Mouse (Mus musculus) hindbrain, embryonic 14.5 days (tissue): ENCODE measurements around the gene Tspan11. TPM values are rescaled to one million over a fixed set of nuclear protein-coding genes. Genes with fewer than 3 reads are reported as not detected.

ENCODE experiments used
- ATAC-seq: fragments of 200-750 bp; cut with Nextera tagmentation; 2 replicates; pipeline ENCODE4 v1.8.0; 2017; ENCODE audit warnings: moderate number of reproducible peaks, mild to moderate bottlenecking, moderate TSS enrichment, moderate library complexity; ENCODE audit not compliant: low FRiP score
- DNase-seq: peaks from one replicate; pipeline ENCODE4 v3.0.0-alpha.2; 2015; ENCODE audit warnings: low spot score
- H3K27ac ChIP-seq: fragments of 300-500 bp; sonication (generic); 2 replicates; pipeline ENCODE4 v1.5.1; 2014; ENCODE audit warnings: mild to moderate bottlenecking, moderate library complexity
- H3K27me3 ChIP-seq: fragments of 300-500 bp; sonication (generic); 2 replicates; pipeline ENCODE4 v1.6.1; 2014; ENCODE audit warnings: mild to moderate bottlenecking, low read length, mixed read lengths; ENCODE audit not compliant: control insufficient read depth, insufficient read depth
- H3K36me3 ChIP-seq: fragments of 300-500 bp; sonication (generic); replicated peaks from 2 replicates; pipeline ENCODE4 v1.6.1; 2014; ENCODE audit not compliant: control insufficient read depth, insufficient read depth
- H3K4me1 ChIP-seq: fragments of 300-500 bp; sonication (generic); replicated peaks from 2 replicates; pipeline ENCODE4 v1.6.1; 2014; ENCODE audit warnings: antibody characterized with exemption, low read length, mixed read lengths; ENCODE audit not compliant: control insufficient read depth, insufficient read depth
- H3K4me2 ChIP-seq: fragments of 300-500 bp; sonication (generic); replicated peaks from 2 replicates; pipeline ENCODE4 v1.6.1; 2014; ENCODE audit warnings: mild to moderate bottlenecking, moderate library complexity
- H3K4me3 ChIP-seq: fragments of 300-500 bp; sonication (generic); replicated peaks from 2 replicates; pipeline ENCODE4 v1.5.1; 2014; ENCODE audit warnings: mild to moderate bottlenecking, low read length
- H3K9ac ChIP-seq: fragments of 300-500 bp; sonication (generic); 2 replicates; pipeline ENCODE4 v1.6.1; 2014
- H3K9me3 ChIP-seq: fragments of 300-500 bp; sonication (generic); 2 replicates; pipeline ENCODE4 v1.6.1; 2016; ENCODE audit warnings: low read length; ENCODE audit not compliant: control insufficient read depth
- WGBS: fragments of 180-500 bp; shearing (Covaris S2); extraction: QIAGEN DNeasy Blood & Tissue Kit; methylation state at CpG from one replicate; pipeline ENCODE4 v1.1.7; 2014; 5-methylcytosine and 5-hydroxymethylcytosine counted together
- polyA plus RNA-seq: library from polyadenylated mRNA; unstranded; fragments of >200 nt; fragmentation: Nextera tagmentation; extraction: Ambion mirVana; gene quantifications from 2 replicates; pipeline ENCODE4 v1.2.1, GENCODE M21; 2014

Tspan11 gene
- polyA plus RNA-seq, 1 experiment from 2014 or later, result 4.2 TPM

GRCm38 (mm10) chr6:127919491-127919890, 32.1 kb downstream of the Tspan11 start:
- H3K4me1 ChIP-seq, result no peaks in the 10 kb centered on the region
- DNase-seq, result no peak

GRCm38 (mm10) chr6:127920652-127921051, 33.3 kb downstream of the Tspan11 start:
- Histone ChIP-seq H3K4me2 (no peak overlapping the region), H3K36me3 (no peaks in the 10 kb centered on the region), H3K9me3 (peaks cover 4% of the 10 kb centered on the region; the same call in 1 of the 2 replicates), H3K27ac (no peak overlapping the region), H3K27me3 (no peaks in the 10 kb centered on the region), H3K4me3 (no peak overlapping the region), H3K9ac (no peak overlapping the region), H3K4me1 (no peaks in the 10 kb centered on the region)
- DNase-seq (peak; percentile 87), ATAC-seq (0 out of 2 replicates have a peak, but pooled peaks have one; percentile 35)
- WGBS, result 5% methylated on average over 8 of the region's 8 CpGs

More at GRCm38 (mm10) chr6:127919491-127919890, 32.1 kb downstream of the Tspan11 start:
- Histone ChIP-seq H3K36me3 (no peaks in the 10 kb centered on the region), H3K9me3 (peaks cover 4% of the 10 kb centered on the region; the same call in 1 of the 2 replicates), H3K27ac (no peak overlapping the region), H3K9ac (no peak overlapping the region), H3K4me2 (no peak overlapping the region), H3K27me3 (no peaks in the 10 kb centered on the region), H3K4me3 (no peak overlapping the region)
- 88% methylated on average over 6 of the region's 6 CpGs for WGBS
- no peak for ATAC-seq

GRCm38 (mm10) chr6:127921996-127922395, 34.6 kb downstream of the Tspan11 start:
- H3K9me3 ChIP-seq, result no peaks in the 10 kb centered on the region
- H3K4me2 ChIP-seq, result no peak overlapping the region
- H3K27ac ChIP-seq, result no peak overlapping the region
- DNase-seq, result no peak
- no peak overlapping the region for H3K4me3 ChIP-seq
- ATAC-seq, result no peak
- H3K36me3 ChIP-seq, result no peaks in the 10 kb centered on the region
- no peak overlapping the region for H3K9ac ChIP-seq
- no peaks in the 10 kb centered on the region for H3K4me1 ChIP-seq
- no peaks in the 10 kb centered on the region for H3K27me3 ChIP-seq
- WGBS, result 51% methylated on average over 9 of the region's 9 CpGs

- 82% methylated on average over 9 of the region's 9 CpGs for WGBS
- H3K27ac ChIP-seq, result no peak overlapping the region
- no peak overlapping the region for H3K4me3 ChIP-seq
- no peak for ATAC-seq
- no peaks in the 10 kb centered on the region for H3K36me3 ChIP-seq
- no peak for DNase-seq
- H3K9ac ChIP-seq, result no peak overlapping the region
- no peaks in the 10 kb centered on the region for H3K9me3 ChIP-seq
- no peaks in the 10 kb centered on the region for H3K4me1 ChIP-seq
- no peaks in the 10 kb centered on the region for H3K27me3 ChIP-seq
- H3K4me2 ChIP-seq, result no peak overlapping the region
Observed at GRCm38 (mm10) chr6:127923296-127923695, 35.9 kb downstream of the Tspan11 start.

GRCm38 (mm10) chr6:127924750-127925149, 37.4 kb downstream of the Tspan11 start:
- Histone ChIP-seq H3K9me3 (no peaks in the 10 kb centered on the region), H3K27me3 (no peaks in the 10 kb centered on the region), H3K27ac (no peak overlapping the region), H3K36me3 (no peaks in the 10 kb centered on the region), H3K4me3 (no peak overlapping the region), H3K4me2 (no peak overlapping the region), H3K9ac (no peak overlapping the region), H3K4me1 (no peaks in the 10 kb centered on the region)
- DNase-seq (no peak), ATAC-seq (no peak)
- 74% methylated on average over 6 of the region's 6 CpGs for WGBS

GRCm38 (mm10) chr6:127925915-127926314, 38.5 kb downstream of the Tspan11 start:
- H3K4me3 ChIP-seq, result no peak overlapping the region
- WGBS, result 52% methylated on average over 9 of the region's 9 CpGs
- H3K4me2 ChIP-seq, result no peak overlapping the region
- no peaks in the 10 kb centered on the region for H3K9me3 ChIP-seq
- H3K36me3 ChIP-seq, result no peaks in the 10 kb centered on the region
- H3K27me3 ChIP-seq, result no peaks in the 10 kb centered on the region
- DNase-seq (no peak), ATAC-seq (peak; percentile 38; the same call in 1 of the 2 replicates)
- H3K27ac ChIP-seq, result no peak overlapping the region
- no peaks in the 10 kb centered on the region for H3K4me1 ChIP-seq
- H3K9ac ChIP-seq, result no peak overlapping the region

GRCm38 (mm10) chr6:127928682-127929081, 41.3 kb downstream of the Tspan11 start:
- no peak overlapping the region for H3K27ac ChIP-seq
- no peaks in the 10 kb centered on the region for H3K27me3 ChIP-seq
- ATAC-seq (no peak), DNase-seq (no peak)
- WGBS, result 85% methylated on average over 5 of the region's 5 CpGs
- H3K9ac ChIP-seq, result no peak overlapping the region
- H3K36me3 ChIP-seq, result no peaks in the 10 kb centered on the region
- no peak overlapping the region for H3K4me2 ChIP-seq
- H3K9me3 ChIP-seq, result no peaks in the 10 kb centered on the region
- H3K4me3 ChIP-seq, result no peak overlapping the region
- H3K4me1 ChIP-seq, result no peaks in the 10 kb centered on the region; the same call in 1 of the 2 replicates

GRCm38 (mm10) chr6:127932697-127933096, 45.3 kb downstream of the Tspan11 start:
- 66% methylated on average over 5 of the region's 5 CpGs for WGBS
- no peaks in the 10 kb centered on the region for H3K27me3 ChIP-seq
- ATAC-seq, result 0 out of 2 replicates have a peak, but pooled peaks have one; percentile 24

GRCm38 (mm10) chr6:127933841-127934240, 46.5 kb downstream of the Tspan11 start:
- 76% methylated on average over 5 of the region's 5 CpGs for WGBS
- Histone ChIP-seq H3K27me3 (no peaks in the 10 kb centered on the region), H3K9me3 (no peaks in the 10 kb centered on the region), H3K9ac (no peak overlapping the region), H3K36me3 (no peaks in the 10 kb centered on the region), H3K4me1 (no peaks in the 10 kb centered on the region; the same call in 1 of the 2 replicates), H3K4me3 (no peak overlapping the region), H3K4me2 (no peak overlapping the region), H3K27ac (no peak overlapping the region)
- ATAC-seq (no peak), DNase-seq (no peak)

More at GRCm38 (mm10) chr6:127932697-127933096, 45.3 kb downstream of the Tspan11 start:
- no peaks in the 10 kb centered on the region for H3K9me3 ChIP-seq
- H3K4me3 ChIP-seq, result no peak overlapping the region
- DNase-seq, result peak; percentile 33
- H3K4me2 ChIP-seq, result no peak overlapping the region
- no peaks in the 10 kb centered on the region; the same call in 1 of the 2 replicates for H3K4me1 ChIP-seq
- H3K27ac ChIP-seq, result no peak overlapping the region
- H3K36me3 ChIP-seq, result no peaks in the 10 kb centered on the region
- no peak overlapping the region for H3K9ac ChIP-seq

- Histone ChIP-seq H3K4me1 (no peaks in the 10 kb centered on the region; the same call in 1 of the 2 replicates), H3K27ac (no peak overlapping the region), H3K9me3 (no peaks in the 10 kb centered on the region), H3K9ac (no peak overlapping the region), H3K36me3 (no peaks in the 10 kb centered on the region), H3K4me3 (no peak overlapping the region), H3K4me2 (no peak overlapping the region), H3K27me3 (no peaks in the 10 kb centered on the region)
- 80% methylated on average over 3 of the region's 3 CpGs for WGBS
- no peak for DNase-seq
- ATAC-seq, result no peak
Observed at GRCm38 (mm10) chr6:127935105-127935504, 47.7 kb downstream of the Tspan11 start.
